Mouse (Mus musculus) hematopoietic stem cell, adult 5-6 weeks (primary cell): Measurements from ENCODE around the gene Epm2a. TPM values are rescaled to one million over a fixed set of nuclear protein-coding genes. Genes with fewer than 3 reads are reported as not detected.
"Not testable (repeated sequence)": the region's sequence is repeated elsewhere in the genome, so short reads cannot be mapped to it uniquely, and the experiment has no call there.

Experiments
- ATAC-seq, 2 experiments: fragments of 125-278 bp in 1 of 2; replicated peaks in 1 of 2; 2 replicates each; pipeline ENCODE4 v1.8.0; 2016 to 2017; ENCODE audit warnings: inconsistent platforms in 2 of 2, mild to moderate bottlenecking in 2 of 2, moderate number of reproducible peaks in 2 of 2, low read depth in 1 of 2, moderate TSS enrichment in 1 of 2; ENCODE audit not compliant: low FRiP score in 2 of 2, poor library complexity in 2 of 2, severe bottlenecking in 2 of 2, insufficient read depth in 1 of 2, low TSS enrichment in 1 of 2
- total RNA-seq: library from RNA; stranded (forward); fragments of 172-1452, 232-1000 nt; gene quantifications from 2 replicates; pipeline ENCODE4 v1.2.3, GENCODE M21; 2017

Epm2a gene
- 12.4 and 13.9 TPM in 2 replicates for total RNA-seq

DNA sequence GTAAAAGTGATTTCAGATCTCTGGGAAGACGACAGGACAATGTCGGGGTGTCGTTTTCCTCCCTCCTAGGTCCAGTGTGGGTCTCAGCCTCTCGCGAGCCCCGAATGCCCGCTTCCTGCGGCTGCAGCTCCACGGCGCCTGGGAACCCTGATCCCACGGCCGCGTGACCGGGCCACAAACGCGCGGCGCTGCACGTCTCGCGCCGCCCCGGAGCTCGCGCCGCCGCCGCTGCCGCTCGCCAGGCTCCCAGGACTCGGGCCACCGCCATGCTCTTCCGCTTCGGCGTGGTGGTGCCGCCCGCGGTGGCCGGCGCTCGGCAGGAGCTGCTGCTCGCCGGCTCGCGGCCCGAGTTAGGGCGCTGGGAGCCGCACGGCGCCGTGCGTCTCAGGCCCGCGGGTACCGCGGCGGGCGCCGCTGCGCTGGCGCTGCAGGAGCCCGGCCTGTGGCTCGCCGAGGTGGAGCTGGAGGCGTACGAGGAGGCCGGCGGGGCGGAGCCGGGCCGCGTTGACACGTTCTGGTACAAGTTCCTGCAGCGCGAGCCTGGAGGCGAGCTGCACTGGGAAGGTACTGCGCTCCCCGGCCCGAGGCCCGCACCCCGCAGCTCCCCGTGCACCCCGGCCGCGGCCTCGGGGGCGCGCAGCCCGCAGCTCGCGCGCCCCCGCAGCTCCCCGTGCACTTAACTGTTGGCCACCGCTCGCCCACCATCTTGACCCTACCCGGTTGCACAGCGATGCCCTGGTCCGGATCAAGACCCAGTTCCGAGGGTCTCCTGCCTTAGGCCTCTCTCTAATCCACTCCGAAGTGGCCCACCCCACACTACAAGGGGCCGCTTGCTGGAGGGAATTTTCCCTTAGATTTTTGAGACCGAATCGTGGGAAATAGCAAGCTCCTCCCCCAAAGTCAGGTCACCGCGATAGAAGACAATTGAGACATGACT is at the start of gene Epm2a:
Epm2a (plus strand) TSS at position 200 of the 937 bp plus-strand sequence.
- ATAC-seq = peak; percentile 96 to 98

DNA sequence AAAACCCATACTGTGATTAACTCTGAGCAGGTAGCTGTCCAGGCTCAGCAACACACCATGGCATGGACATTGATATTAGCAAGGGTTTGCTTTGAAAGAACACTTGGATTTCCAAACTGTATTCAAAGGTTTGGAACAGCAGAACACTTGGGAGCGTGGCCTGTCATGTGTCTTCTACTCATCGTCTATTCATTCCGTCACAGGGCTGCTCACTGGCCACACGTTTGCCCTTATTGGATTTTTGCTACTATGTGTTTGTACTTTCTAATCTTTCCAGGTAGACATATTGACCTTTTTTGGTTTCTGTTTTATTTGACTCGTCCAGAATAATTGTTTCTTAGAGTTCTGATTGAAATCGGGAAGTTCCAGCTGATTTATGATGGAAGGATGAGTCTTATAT is 44.8 kb upstream of the Epm2a start:
- no peak for ATAC-seq

DNA sequence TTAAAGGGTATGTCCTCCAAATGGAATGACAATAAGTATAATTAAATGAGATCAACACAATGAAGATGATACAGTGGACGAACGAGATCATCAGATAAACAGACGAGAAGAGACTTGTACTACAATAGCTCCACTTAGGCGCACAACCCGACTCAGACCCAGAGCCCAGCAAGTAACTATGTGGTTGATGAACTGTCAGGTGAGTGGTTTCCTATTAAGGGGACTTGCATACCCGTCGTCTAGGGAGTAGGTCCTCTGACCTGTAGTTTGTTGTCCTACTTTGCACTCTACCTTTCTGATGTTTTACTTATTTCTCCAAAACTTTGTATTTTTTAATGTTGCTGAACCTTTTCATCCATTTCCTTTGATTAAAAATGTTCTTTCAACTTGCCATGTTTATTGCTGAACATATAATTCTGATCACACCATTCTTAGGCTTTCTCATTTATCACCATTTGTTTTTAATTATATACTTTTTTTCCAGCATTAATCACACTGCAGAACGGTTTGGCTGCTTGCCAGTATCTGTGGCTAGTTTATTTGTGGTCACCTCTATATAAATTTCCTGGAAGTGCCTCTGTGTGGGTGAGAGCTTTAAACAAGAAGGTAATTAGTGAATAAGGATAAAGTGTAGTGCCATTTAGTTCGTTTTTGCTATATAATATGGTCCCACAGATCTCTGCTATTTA is 37.7 kb upstream of the Epm2a start:
- ATAC-seq = no peak

DNA sequence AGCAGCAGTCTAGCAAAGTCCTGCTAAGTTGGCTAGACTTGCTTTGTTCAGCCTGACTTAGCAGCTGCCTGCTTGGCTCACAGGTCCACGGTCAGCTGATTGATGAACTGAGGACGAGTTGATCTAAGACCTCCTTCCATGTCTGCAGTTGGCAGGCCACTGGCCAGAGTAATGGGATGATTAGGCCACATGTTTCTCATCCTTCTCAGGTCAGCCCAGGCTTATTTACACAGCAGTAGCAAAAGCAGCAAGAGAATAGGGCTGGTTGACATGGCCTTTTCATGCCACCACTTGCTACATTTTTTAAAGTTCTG is 37.2 kb upstream of the Epm2a start:
- no peak for ATAC-seq

DNA sequence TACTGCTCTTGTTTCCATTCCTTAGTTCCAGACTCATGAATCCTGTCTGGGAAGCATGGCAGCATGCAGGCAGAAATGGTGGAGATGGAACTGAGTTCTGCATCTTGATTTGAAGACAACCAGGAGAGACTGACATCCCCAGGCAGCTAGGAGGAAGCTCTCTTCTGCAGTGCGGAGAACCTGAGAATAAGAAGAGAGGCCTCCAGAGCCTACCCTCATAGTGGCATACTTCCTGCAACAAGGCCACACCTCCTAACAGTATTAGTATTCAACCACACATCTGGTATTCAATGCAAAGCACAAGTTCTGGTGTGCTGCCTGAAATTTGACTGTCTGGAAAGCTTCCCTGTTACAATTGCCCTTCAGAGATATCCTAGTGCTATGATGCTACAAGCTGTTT is 33.3 kb upstream of the Epm2a start:
- ATAC-seq = 0 out of 4 replicates have a peak, but pooled peaks of 1 of the 2 experiments have one; percentile 22

DNA sequence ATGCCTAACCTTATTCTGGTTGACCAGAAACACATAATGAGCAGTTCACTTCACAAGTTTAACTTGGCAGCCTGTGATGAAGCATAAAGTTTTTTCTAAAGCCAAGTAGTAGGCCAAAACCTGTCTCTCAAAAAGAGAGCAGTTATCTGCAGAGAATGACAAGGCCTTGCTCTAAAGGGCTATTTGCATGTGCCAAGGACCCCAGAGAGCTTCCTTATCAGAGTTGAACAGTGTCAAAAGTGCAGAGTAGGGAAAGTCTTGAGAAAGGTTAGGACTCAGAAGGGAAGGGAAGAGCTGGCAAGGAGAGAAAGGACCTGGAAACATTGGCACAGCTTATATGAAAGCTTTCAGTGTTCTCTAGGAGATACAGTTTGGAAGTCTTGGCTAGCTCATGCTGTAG is 32.7 kb upstream of the Epm2a start:
- ATAC-seq = 0 out of 4 replicates have a peak, but pooled peaks of 1 of the 2 experiments have one; percentile 27

DNA sequence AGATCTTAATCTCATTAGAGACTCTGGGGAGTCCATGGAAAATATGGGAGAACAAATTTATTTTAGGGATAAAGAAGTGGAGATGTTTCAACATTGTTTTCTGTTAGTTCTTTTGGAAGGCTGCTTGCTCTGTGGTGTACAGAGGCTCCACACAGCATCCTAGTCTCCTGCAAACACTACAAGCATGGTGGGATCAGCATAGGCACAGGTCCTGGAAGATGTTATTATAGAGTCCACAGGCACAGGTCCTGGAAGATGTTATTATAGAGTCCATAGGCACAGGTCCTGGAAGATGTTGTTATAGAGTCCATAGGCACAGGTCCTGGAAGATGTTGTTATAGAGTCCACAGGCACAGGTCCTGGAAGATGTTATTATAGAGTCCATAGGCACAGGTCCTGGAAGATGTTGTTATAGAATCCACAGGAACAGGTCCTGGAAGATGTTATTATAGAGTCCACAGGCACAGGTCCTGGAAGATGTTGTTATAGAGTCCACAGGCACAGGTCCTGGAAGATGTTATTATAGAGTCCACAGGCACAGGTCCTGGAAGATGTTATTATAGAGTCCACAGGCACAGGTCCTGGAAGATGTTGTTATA is 25.2 kb upstream of the Epm2a start:
- ATAC-seq = not testable (repeated sequence)

DNA sequence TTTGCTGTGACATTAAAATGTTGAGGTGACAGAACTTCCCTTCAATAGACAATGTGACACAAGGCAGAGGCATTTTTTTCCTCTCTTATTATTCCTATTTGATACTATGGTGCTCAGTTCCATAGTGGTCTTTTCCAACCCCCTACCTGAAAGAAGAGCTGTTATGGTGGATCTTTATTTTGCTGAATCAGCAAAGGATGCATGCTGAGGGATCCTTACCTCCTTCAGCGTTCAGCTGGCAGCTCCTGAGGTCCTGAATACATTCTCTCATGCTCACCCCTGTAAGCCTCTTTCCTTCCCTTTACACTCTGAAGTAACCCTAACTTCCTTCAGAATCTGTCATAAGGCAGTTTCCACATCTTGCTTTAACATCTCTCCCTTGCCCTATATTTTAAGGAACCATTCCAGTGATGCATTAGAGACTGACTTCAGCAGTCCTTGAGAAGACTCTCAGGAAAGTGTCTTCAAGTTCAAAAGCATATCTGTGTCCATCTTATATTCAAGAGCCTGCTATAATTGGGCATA is 23.7 kb upstream of the Epm2a start:
- ATAC-seq = peak in 1 of 2 experiments; percentile 71; a peak in 1 of 4 replicates

DNA sequence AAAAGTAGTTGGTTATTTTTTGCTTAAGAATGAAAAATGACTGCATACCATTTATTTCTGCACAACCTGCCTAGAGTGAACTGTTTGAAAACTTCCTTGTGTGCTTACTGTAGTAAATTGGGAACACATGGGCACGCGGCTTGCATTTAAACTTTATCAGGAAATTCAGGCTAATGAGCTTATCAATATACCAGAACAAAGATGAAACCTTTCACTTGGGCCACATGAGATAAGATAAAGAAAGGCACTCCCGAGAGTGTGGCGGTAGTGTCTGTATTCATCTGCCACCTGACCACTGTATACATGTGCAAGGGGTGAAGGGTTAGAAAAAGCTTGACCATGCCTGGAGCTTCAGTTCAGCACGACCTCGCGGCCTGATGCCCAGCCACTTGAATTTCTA is 20.9 kb upstream of the Epm2a start:
- no peak for ATAC-seq

DNA sequence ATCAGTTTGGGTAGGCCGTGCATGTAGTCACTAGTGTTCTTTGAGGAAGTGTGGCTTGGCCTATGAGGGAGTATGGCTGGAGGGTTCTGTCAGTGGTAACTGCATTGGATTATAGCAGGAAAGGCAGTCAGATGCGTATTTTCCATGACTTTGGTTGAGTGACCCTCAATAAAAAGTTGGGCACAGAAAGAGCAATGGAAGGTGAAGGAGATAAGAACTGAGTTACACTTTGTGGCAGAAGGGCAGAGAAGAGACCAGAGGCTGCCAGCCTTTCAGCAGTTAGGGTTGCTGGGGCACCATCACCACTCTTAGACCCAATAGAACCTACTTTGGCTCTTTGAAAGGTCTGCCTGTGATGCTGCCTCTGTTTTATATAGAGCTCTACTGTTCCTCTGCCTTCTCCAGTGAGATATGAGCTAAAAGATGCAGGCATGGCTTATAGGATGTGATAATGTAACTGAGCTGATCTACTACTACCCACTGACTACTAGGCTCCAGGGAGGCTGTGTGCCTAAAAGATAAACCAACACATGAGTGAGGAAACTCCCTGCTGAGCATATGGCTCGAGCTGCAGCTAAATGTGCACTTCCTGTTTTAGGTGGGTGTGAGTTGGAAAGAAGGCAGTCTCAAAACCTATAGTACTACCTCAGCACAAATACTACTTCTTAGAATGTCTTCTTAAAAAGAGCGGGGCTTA is 19.9 kb upstream of the Epm2a start:
- ATAC-seq = peak; percentile 61 to 62; a peak in 1 of 4 replicates

DNA sequence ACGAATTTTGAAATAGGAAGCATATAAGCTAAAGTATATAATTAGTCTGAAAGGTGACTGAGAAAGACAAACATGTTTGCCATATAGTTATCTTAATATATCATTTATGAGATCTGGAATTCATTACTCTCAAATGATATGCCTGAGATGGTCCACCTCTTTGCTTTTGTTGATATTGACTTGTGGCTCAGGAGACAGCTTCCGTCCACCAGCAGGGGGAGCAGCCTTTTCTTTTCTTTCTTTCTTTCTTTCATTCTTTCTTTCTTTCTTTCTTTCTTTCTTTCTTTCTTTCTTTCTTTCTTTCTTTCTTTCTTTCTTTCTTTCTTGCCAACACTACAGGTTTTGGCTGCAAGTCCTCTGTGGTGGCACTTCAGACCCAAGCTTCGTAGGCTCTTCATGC is 16.7 kb upstream of the Epm2a start:
- no peak for ATAC-seq

DNA sequence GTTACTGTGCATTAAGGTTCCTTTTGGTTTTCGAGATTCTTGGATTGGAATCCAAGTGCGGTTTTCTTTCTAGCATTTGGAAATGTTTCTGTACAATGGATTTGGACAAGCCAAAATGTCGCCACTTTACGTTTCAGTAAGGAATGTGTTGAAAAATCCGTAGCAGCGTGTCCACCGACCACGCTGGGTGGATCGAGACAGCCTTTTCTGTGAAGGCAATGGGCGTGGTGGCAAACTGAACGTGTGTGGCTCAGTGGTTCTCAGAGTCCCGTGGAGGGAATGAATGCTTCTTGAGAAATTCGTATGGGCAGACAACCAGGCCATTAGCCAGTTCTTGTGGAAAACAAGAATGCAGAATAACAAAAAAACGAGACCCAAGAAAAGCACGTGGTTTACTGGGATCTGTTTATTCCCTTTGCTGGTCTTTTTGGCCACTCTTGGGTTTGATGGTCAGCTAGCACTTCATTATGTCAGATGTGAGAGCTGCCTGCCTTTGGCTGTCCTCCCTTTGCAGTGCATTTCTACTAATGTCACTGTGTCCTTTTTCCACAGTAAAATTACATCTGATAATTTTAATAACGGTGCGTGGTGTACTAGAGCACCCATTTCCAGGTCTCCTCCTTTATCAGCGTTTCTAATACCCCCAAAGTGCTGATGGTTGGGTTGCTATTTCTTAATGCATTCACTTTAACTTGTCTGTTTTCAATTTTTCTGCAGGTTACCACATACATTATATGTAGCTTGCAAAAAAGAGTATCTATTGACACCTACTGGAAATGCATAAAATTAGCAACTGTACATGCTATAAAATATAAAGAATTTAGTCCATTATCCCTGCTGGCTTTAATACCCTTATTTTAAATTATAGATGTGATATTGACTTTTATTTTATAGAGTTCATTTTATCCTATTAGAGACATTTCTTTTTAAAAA is 1.6 kb downstream of the Epm2a start:
- no peak for ATAC-seq

DNA sequence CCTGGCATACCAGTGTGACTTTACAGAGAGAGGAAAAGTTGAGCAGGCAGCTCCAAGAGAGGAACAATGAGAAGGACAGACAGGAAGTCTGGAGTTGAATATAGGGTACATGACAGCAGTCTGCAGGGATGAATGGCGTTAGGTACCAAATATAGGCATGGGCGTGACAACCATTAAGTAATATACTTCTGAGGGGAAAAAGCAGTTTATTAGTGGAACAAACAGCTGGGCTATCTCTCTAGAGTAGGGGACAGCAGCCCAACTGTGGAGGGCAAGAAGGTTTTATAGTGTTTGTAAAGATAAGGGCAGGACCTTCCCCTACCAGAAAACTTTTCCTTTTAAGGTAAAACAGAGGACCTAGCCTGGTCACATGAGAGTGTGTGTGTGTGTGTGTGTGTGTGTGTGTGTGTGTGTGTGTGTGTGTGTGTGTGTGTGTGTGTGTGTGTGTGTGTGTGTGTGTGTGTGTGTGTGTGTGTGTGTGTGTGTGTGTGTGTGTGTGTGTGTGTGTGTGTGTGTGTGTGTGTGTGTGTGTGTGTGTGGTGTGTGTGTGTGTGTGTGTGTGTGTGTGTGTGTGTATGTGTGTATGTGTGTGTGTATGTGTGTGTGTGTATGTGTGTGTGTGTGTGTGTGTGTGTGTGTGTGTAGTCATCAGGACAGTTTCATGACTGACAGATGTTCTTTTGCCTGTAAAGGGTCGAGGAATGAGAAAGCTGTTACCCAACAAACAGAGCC is 7.2 kb downstream of the Epm2a start:
- peak; percentile 17 to 37; a peak in 1 of 4 replicates for ATAC-seq

DNA sequence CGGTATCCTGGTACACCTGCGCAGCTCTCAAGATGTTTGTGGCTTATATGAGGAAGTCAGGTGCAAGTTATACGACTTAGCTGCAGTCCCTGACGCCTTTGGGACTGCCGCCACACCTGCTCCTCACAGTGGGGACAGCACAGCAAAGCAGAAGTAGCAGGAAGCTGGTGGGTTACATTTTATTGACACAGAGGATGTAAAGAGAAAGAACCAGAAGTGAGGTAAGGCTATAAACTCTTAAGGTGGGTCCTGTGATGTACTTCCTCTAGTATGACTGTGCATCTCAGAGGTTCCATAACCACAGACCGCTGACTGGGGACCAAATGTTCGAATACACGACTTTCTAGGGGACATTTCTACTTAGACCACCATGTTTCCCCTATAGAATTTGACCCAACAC is 11.4 kb downstream of the Epm2a start:
- peak; percentile 22 to 78; a peak in 2 of 4 replicates for ATAC-seq

DNA sequence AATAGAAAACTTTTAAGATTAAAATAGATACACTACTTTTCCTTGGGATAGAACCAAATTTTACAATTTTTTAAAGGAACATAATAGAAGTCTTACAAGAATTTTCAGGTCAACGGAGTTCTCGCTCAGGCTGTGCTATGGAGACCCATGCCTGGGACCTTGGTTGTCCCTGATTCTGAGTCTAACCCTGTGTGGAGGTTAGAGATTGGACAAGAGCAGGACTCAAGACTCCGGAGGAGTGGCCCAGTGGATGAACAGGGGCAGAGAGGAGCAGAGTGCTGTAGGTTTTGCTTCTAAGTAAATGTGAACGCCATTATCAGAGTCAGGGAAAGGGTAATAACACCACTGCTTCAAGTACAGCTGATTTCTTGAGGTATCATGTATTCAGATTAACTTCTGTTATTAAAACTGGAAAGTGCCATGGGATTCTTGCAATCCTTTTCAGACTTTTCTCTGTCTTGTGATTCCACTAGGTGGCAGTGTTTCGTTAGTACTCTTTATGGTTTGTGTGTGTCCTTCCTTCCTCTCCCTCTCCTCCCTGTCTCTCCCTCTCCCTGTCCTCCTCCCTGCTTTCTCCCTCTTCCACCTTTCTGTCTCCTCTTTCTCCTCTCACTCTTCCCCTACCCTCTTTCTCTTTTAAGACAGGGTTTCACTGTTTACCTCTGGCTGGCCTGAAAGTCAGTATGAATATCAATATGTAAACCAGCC is 18.9 kb downstream of the Epm2a start:
- peak; percentile 71; a peak in 3 of 4 replicates for ATAC-seq
